Mouse (Mus musculus) erythroblast, embryonic 14.5 days (primary cell): ENCODE data around the gene 2310057M21Rik.

Source experiments
- GATA1 ChIP-seq: IDR thresholded peaks from 2 replicates; pipeline ENCODE4 v1.6.1; 2012; ENCODE audit warnings: low read length, inconsistent platforms, mixed read lengths
- TAL1 ChIP-seq: IDR thresholded peaks from 3 replicates; pipeline ENCODE4 v1.6.1; 2012; ENCODE audit warnings: low read length, inconsistent platforms, mixed read lengths

DNA sequence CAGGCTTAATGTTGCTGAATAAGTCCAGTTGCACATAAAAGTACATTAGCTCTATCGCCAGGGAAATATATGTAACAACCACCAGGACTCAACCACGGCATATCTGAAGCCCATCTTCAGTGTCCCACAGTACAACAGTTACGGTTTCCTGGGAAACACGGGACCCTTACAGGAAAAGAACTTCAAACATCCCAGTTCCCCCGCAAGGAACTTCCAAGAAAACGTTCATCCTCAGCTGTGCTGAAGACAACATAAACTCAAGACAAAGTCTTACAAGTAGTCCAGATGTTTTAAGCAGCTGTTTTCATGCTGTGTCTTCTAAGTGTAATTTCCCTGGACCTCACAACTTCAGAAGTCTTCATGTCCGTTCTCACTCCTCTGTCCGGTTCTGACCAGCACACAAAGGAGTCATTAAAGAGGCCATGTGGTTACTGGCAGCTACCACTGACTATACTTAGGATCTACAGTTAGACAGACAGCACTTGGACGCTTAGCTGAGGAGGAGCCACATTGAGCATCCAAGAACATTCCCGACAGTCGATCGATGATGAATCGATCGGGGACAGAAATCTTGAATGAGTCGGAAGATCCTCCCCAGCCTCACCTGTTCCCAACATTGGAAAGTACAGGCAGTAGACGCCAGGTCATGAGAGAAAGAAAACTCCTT is 46.9 kb upstream of the 2310057M21Rik start:
- TF ChIP-seq TAL1 (no peak), GATA1 (no peak)
